Mouse (Mus musculus): ENCODE measurements at regions not wholly inside any gene's neighbourhood (a gene's known extent, or its start where the extent isn't known, plus 50 kb on each side); places are given as distances from the start of the nearest gene placed in this dataset.

- DNase-seq (ENCODE audit: low spot score in 2 of 2), result no peak
Measured at GRCm38 (mm10) chr12:54453343-54453742, 203.0 kb downstream of the Sptssa start.

DNA sequence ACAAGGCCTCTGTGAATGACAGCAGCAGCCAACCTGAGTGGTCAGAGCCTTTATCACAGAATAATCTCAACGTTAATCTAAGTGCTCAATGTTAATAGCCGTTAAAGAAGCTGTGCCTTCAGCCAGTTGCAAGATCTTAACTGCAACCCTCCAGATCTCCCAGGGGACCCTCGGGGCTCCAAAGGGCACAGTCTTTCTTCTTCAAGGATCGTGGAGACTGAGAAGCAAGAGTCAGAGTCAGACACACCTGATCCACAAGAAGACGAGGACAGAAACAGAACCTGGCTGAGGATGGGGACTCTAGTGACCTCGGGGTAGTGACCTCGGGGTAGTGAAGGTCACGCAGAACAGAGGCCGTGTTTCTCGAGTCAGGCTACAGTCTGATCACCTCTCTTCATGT lies 206.0 kb downstream of the Sptssa start:
- DNase-seq (ENCODE audit: low spot score in 2 of 2), result no peak

GRCm38 (mm10) chr12:54448221-54448620 lies 208.2 kb downstream of the Sptssa start:
- DNase-seq (ENCODE audit: low spot score in 2 of 2), result no peak

DNA sequence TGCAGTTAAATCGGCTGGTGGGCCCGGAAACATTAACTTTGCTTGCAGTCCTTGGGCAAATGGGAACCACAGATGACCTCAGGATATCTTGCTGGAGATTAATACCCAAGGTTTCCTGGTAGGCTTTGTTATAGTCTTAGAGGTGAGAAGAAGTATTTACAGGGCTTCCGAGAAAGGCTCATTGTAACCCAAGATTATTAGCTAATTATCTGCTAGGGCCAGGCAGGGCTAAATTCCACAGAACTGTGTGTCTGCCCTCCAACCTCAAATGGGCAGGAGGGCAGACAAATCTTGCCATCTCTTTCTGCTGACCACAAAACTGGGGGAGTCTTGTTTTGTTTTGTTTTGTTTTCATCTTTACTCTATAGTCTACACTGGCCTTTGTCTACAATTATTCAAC lies 209.0 kb downstream of the Sptssa start:
- no peak for DNase-seq (ENCODE audit: low spot score in 2 of 2)

- DNase-seq (ENCODE audit: low spot score in 2 of 2), result no peak
Measured at GRCm38 (mm10) chr12:54446356-54446755, 210.0 kb downstream of the Sptssa start.

- no peak for DNase-seq (ENCODE audit: low spot score in 2 of 2)
Measured at GRCm38 (mm10) chr12:54444416-54444815, 212.0 kb downstream of the Sptssa start.

- DNase-seq (ENCODE audit: low spot score in 2 of 2), result peak in 1 of 2 experiments; percentile 17
Measured at GRCm38 (mm10) chr12:54443285-54443684, 213.1 kb downstream of the Sptssa start.

DNA sequence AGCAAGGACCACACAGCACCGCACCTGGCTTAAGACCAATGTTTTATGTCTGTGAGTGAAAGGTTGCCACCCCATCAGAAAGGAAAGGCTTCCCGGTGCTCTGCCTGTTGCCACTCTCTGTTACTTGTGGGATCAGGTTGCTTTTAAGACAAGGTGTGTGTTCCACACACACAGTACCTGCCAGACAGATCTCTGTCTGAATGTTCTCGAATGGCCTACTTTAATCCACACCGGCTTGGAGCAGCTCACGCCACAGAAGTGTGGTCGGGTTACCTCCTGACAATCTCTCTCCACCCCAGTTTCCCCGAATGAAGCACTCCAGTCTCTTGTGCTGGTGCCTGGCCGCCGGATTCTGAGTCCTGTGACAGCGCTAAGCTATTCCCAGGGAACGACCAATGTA lies 214.0 kb downstream of the Sptssa start:
- no peak for DNase-seq (ENCODE audit: low spot score in 2 of 2)

- no peak for DNase-seq (ENCODE audit: low spot score in 2 of 2)
Measured at GRCm38 (mm10) chr12:54440851-54441593, 215.4 kb downstream of the Sptssa start.

DNA sequence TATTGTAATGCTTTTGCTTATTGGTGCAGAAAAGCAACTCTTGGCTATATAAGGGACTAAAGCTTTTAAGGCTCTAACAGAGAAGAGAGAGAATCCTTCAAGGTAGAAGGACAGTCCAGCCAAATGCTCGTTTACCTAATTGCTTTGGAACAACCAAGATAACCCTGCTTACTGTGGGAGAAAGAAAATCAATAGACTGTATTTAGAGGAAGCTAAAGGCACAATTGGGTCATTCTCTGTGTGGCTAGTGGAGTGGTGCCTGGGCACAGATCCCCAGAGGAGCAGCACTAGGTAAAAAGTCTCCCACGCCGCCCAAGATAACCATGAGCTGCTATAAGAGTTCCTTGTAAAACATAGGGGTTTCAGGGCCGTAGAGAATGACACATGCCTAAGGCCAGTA lies 217.6 kb downstream of the Sptssa start:
- DNase-seq (ENCODE audit: low spot score in 2 of 2), result no peak

- no peak for DNase-seq (ENCODE audit: low spot score in 2 of 2)
Measured at GRCm38 (mm10) chr12:54425236-54425635, 221.6 kb upstream of the Egln3 start.

DNA sequence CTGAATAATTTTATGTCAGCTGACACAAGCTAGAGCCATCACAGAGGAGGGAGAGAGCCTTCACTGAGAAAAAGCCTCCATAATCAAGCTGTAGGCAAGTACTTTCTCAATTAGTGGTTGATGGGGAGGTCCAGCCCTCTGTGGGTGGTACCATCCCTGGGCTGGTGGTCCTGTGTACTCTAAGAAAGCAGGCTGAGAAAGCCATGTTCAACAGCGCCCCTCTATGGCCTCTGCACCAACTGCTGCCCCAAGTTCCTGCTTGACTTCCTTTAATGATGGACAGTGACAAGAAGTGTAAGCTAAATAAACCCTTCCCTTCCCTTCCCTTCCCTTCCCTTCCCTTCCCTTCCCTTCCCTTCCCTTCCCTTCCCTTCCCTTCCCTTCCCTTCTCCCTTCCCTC lies 211.2 kb upstream of the Egln3 start:
- no peak for DNase-seq (ENCODE audit: low spot score in 2 of 2)

GRCm38 (mm10) chr12:54414201-54414600 lies 210.5 kb upstream of the Egln3 start:
- DNase-seq (ENCODE audit: low spot score in 2 of 2), result no peak

DNA sequence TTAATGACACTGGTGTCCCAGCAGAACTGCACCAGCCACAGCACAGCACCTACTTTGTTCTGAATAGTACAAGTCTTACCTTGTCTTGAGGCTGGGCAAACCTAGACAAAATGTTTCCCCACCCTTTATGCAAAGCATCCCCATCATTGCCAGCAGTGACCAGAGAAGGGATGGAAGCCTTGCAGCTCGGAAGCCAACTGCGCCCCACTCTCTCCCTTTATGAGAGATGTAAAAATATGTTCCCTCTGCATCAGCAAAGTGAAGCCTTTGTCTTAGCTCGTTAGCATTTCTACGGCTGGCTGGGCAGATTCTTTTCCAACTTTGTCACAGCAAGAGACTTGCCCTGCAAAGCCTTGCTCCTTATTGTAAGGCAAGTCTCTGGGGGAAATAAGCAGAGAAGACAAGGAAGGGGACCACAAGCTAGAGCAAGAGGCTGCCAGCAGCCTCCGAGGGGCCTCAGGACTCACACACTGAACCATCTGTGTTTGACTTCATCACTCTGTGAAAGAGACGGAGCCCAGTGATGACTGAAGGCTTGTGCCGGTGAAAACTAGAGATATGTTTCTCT lies 206.5 kb upstream of the Egln3 start:
- no peak for DNase-seq (ENCODE audit: low spot score in 2 of 2)

- DNase-seq (ENCODE audit: low spot score in 2 of 2), result no peak
Measured at GRCm38 (mm10) chr12:54408906-54409305, 205.2 kb upstream of the Egln3 start.

DNA sequence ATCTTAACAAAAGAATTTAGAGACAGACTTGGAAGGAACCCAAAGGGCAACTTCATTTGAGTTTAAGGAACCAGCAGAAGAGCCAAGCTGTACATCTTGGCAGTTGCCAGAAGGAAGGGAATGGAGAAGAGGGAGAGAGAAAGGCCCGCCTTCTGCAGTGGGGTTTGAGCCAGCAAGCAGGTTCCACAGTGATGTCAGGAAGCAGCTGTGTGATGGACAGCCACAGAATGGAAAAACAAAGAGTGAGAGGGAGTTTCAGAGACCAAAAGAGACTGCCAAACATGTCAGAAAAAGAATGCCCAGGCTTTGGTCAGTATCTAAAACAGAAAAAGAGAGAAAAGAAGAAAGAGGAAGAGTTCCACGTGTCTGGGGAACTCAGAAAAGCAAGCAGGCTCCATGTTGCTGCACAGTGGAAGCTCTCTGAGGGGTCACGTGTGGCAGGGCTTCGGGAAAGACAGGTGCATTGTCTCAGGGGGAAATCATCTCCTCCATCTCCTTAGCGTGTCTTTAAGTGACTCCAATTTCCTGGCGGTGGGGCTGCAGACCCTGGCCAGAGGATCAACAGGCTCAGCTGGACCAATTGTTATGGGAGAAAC lies 203.7 kb upstream of the Egln3 start:
- no peak for DNase-seq (ENCODE audit: low spot score in 2 of 2)

DNA sequence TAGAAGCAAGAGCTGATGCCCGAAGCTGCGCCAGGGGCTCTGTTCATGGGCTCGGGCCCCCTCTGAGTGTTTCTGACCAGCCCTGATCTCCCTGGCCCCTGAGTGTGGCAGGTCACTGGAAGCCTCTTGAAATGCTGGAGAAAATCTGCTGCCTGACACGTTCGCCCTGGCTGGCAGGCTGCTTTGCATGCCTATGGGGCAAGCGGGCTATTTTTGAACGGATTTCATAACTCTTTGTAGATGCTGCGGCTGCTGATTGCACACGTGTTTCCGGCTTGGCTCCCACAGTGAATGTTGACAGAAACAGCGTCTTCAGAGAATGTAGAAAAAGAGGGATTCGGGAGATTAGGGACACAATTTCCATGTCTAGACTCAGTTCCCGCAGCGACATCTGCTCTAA lies 201.4 kb upstream of the Egln3 start:
- DNase-seq (ENCODE audit: low spot score in 2 of 2), result peak; percentile 49 to 69

DNA sequence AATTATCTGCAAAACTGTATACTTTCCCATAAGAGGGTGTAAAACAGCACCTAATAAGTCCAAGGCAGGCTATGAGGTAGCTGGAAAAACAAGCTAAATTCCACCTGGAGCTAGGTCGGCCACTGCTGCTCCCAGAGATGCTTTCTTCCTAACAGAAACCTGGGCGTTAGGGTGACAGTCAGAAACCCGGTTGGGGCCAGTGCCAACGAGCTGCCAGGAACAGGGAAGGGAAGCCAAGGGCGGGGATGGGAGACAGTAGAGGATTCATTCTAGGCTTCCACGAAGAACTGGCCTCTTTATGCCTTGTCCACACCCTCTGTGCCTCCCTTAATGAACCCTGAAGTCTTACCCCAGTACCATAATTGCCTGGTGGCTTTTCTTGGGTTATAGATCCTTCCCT lies 198.9 kb upstream of the Egln3 start:
- DNase-seq (ENCODE audit: low spot score in 2 of 2), result no peak

DNA sequence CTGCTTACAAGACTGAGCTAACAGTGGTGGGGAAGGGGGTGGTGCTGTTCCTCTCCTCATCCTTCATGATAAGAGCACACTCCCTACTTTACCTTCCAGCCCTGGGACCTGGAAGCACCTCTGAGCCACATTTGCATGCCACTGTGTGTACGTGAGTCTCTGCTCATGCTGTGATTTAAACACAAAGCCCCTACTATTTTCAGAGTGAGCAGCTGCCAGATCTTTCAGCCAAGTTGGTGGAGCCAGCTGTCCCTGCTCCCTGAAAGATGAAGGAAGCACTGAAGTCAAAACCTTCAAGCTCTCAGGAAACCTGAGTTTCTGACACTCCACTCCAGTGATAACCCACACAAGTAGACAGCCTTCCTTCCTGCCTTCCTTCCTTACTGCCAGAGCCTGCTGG lies 198.0 kb upstream of the Egln3 start:
- DNase-seq (ENCODE audit: low spot score in 2 of 2), result no peak

DNA sequence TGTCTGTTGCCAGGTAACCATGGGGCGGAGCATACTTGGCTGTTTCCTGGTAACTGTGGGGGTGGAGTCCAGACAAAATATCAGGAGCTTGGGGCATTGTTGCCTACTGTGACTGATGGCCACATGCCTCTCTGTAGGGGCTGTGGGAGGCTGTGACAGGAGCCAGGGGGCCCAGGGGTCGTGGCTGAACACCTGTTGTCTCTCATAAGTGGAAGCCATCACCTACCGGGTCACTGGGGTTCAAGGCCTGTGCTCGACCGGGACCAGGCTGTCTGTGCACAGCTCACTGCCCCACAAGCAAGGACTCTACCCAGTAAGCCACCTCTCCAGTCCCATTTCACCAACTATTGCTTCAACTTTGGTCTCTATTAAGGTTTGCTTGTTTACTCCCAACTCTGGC lies 196.4 kb upstream of the Egln3 start:
- no peak for DNase-seq (ENCODE audit: low spot score in 2 of 2)

DNA sequence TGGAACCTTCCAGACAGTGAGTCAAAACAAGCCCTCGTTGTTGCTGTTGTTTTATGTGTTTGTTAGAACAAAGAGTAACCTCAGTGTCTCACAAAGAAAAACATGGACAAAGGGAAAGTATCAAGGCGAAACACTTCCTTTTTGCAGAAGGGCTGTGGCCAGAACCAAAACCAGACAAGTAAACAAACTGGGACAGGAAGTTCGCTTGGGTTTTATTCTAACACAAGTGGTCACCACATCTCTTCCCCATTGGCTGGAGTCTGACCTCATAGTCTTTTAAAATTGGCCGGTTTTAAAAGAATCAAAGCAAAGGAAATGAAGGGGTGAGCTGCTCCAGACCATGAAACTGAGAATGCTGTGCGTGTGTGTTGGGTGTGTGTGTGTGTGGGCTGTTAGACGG lies 194.4 kb upstream of the Egln3 start:
- DNase-seq (ENCODE audit: low spot score in 2 of 2), result no peak

DNA sequence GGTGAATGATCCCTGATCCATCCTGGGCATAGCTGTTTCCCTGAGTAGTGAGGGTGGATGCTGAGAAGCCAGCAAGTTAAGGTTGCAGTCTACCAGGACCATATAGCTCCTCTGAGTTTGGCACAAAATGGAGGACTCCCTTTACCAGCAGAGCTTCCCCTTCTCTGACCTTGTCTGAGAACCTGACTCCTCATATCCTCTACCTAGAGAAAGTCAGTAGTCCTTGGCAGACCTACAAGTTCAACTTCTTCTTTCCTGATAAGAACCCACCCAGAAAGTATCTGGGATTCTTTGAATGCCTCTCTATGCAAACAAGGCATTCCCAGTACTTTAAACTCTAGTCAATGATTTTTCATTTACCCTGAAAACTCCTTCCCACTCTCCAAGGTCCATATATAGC lies 193.3 kb upstream of the Egln3 start:
- no peak for DNase-seq (ENCODE audit: low spot score in 2 of 2)

DNA sequence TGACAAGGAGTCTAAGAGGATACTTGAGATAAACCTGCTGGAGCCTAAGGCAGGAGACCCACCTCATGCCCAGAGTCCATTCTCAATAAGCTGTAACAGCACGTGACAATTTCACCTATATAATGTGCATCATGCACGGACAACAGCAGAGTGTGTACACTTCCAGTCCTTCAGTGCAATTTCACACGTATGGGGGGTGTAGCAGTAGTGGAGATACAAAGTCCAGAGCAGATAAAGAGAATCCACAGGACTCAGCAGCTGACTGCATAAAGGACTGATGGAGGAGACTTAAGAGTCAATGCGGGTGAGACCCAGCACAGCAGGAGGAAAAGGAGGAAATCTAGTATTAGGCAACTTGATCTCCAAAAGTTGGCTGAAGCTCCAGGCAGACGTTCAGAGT lies 192.7 kb upstream of the Egln3 start:
- DNase-seq (ENCODE audit: low spot score in 2 of 2), result no peak
